Mouse (Mus musculus) stomach, postnatal 0 days (tissue): ENCODE results near the gene Apoa4. TPM values are rescaled to one million over a fixed set of nuclear protein-coding genes. Genes with fewer than 3 reads are reported as not detected.

Experiments used
- ATAC-seq: fragments of 200-750 bp; cut with Nextera tagmentation; 2 replicates; pipeline ENCODE4 v1.8.0; 2017; ENCODE audit not compliant: low FRiP score, low TSS enrichment
- DNase-seq: peaks from one replicate; pipeline ENCODE4 v3.0.0-alpha.2; 2016; ENCODE audit warnings: low spot score
- H3K27ac ChIP-seq: fragments of 300-500 bp; sonication (generic); replicated peaks from 2 replicates; pipeline ENCODE4 v1.5.1; 2014; ENCODE audit warnings: mild to moderate bottlenecking, control low read depth
- H3K27me3 ChIP-seq: fragments of 300-500 bp; sonication (generic); 2 replicates; pipeline ENCODE4 v1.6.1; 2014; ENCODE audit warnings: low read length; ENCODE audit not compliant: control insufficient read depth, insufficient read depth
- H3K36me3 ChIP-seq: fragments of 300-500 bp; sonication (generic); 2 replicates; pipeline ENCODE4 v1.6.1; 2014; ENCODE audit warnings: low read length, mixed read lengths; ENCODE audit not compliant: control insufficient read depth, insufficient read depth
- H3K4me1 ChIP-seq: fragments of 300-500 bp; sonication (generic); replicated peaks from 2 replicates; pipeline ENCODE4 v1.6.1; 2014; ENCODE audit warnings: antibody characterized with exemption; ENCODE audit not compliant: control insufficient read depth, insufficient read depth
- H3K4me2 ChIP-seq: fragments of 300-500 bp; sonication (generic); replicated peaks from 2 replicates; pipeline ENCODE4 v1.6.1; 2014; ENCODE audit warnings: low read depth, mild to moderate bottlenecking, control low read depth, moderate library complexity
- H3K4me3 ChIP-seq: fragments of 300-500 bp; sonication (generic); 2 replicates; pipeline ENCODE4 v1.5.1; 2014; ENCODE audit warnings: low read depth, low read length, control low read depth
- H3K9ac ChIP-seq: fragments of 300-500 bp; sonication (generic); 2 replicates; pipeline ENCODE4 v1.6.1; 2014; ENCODE audit warnings: mild to moderate bottlenecking, low read length, control low read depth, mixed read lengths
- H3K9me3 ChIP-seq: fragments of 300-500 bp; sonication (generic); 2 replicates; pipeline ENCODE4 v1.6.1; 2016; ENCODE audit warnings: low read length; ENCODE audit not compliant: control insufficient read depth
- CTCF ChIP-seq: IDR thresholded peaks from 2 replicates; pipeline ENCODE4 v1.5.1; 2016; ENCODE audit warnings: antibody characterized with exemption, low read depth, mild to moderate bottlenecking, moderate library complexity
- EP300 ChIP-seq: optimal IDR thresholded peaks from 2 replicates; pipeline ENCODE3; 2016; ENCODE audit warnings: antibody characterized with exemption
- WGBS: fragments of 180-500 bp; shearing (Covaris S2); extraction: QIAGEN DNeasy Blood & Tissue Kit; methylation state at CpG from one replicate; pipeline ENCODE4 v1.1.7; 2014; 5-methylcytosine and 5-hydroxymethylcytosine counted together
- polyA plus RNA-seq: library from polyadenylated mRNA; unstranded; fragments of >200 nt; fragmentation: Nextera tagmentation; extraction: Ambion mirVana; gene quantifications from 2 replicates; pipeline ENCODE4 v1.2.1, GENCODE M21; 2015

The Apoa4 gene
- polyA plus RNA-seq, 1 experiment from 2014 or later, result 20.3 TPM

DNA sequence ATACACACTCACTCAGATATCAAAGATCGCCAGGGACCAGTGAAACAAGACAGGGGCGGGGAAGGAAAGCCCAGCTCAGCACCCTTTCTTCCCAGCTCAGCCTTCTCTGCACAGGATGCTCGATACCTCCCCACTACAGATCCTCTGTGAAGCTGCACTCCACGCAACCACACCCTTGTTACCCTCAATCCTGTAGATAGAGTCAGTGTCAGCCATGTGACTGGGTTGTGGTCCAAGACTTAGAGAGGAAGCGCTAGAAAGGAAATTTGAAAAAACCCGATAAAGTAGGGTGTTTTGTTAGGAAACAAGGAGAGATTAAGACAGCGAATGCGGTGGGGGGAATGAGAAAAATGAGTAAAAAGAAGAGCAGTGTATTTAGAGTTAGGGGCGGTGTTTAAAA lies 31.6 kb downstream of the Apoa4 start:
- H3K4me2 ChIP-seq, result no peak overlapping the region
- H3K9me3 ChIP-seq, result no peaks in the 10 kb centered on the region
- WGBS, result 76% methylated on average over 9 of the region's 9 CpGs
- DNase-seq (no peak), ATAC-seq (no peak)
- H3K27me3 ChIP-seq, result no peaks in the 10 kb centered on the region
- peaks cover 6% of the 10 kb centered on the region for H3K36me3 ChIP-seq
- no peaks in the 10 kb centered on the region; the same call in 1 of the 2 replicates for H3K4me1 ChIP-seq
- no peak overlapping the region for H3K27ac ChIP-seq
- no peak overlapping the region for H3K9ac ChIP-seq
- TF ChIP-seq CTCF, result no peak
- TF ChIP-seq EP300, result no peak
- no peak overlapping the region for H3K4me3 ChIP-seq

DNA sequence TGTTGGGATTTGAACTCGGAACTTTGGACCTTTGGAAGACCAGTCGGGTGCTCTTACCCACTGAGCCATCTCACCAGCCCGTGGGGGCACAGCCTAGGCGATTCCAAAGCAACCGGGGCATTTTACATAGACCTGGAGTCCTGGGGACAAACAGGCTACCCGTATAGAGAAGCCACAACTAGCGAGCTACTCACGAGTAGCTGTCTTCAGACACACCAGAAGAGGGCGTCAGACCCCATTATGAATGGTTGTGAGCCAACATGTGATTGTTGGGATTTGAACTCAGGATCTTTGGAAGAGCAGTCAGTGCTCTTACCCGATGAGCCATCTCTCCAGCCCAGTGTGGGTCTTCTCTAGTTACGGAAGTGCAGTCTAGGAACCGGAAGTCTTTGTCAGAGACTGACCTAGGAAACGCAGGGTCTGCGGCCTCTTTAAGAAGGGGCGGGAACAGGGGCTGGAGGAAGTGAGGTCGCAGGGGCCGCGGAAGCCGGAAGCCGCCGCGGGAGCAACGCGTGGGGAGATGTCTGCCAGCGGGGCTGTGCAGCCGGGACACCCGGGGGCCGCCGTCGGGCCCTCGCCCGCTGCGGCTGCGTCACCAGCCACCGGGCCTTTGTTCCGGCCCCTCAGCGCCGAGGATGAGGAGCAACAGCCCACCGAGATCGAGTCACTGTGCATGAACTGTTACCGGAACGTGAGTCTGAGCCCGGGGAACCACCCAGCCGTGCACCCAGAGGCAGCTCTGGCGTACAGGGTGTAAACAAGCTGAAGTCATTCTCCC lies 32.4 kb downstream of the Apoa4 start, which contains the start of gene Zpr1:
Gene Zpr1, plus strand, starts transcription at position 388 of the 778 bp plus-strand sequence.
- DNase-seq, result peak; percentile 92
- TF ChIP-seq CTCF, result peak; percentile 62
- TF ChIP-seq EP300, result no peak
- Histone ChIP-seq H3K4me2 (peak within 1 kb of the TSS; percentile 77), H3K9me3 (no peaks in the 10 kb centered on the region), H3K4me3 (peak within 1 kb of the TSS; percentile 67), H3K9ac (peak within 1 kb of the TSS; percentile 76), H3K27ac (peak within 1 kb of the TSS; percentile 77), H3K36me3 (peaks cover 12% of the 10 kb centered on the region), H3K27me3 (no peaks in the 10 kb centered on the region), H3K4me1 (no peaks in the 10 kb centered on the region; the same call in 1 of the 2 replicates)
- peak; percentile 95 for ATAC-seq
- 5% methylated on average over 43 of the region's 45 CpGs for WGBS

DNA sequence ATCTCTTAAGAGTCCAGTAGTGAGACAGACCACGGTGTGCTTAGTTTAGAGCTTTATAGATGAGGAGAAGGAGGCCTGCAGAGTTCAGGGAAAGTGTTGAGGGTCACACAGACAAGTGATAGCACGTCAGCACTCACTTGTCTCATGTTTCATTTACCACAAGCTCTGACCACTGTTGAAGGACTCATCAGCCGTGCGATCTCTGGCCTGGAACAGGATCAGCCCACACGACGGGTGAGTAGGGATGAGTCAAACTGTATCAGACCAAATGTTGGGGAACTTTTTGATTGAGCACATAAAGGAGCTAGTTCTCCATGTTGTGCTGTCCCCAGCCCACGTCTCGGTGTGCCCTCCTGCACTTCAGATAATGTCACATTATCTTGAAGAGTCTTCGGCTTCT lies 34.0 kb downstream of the Apoa4 start:
- Histone ChIP-seq H3K9ac (no peak overlapping the region), H3K4me2 (no peak overlapping the region), H3K27ac (no peak overlapping the region), H3K27me3 (no peaks in the 10 kb centered on the region), H3K4me1 (no peaks in the 10 kb centered on the region; the same call in 1 of the 2 replicates), H3K4me3 (no peak overlapping the region), H3K9me3 (no peaks in the 10 kb centered on the region), H3K36me3 (peaks cover 16% of the 10 kb centered on the region)
- ATAC-seq (no peak), DNase-seq (no peak)
- no peak for TF ChIP-seq CTCF
- TF ChIP-seq EP300, result no peak
- WGBS, result 83% methylated on average over 9 of the region's 9 CpGs

DNA sequence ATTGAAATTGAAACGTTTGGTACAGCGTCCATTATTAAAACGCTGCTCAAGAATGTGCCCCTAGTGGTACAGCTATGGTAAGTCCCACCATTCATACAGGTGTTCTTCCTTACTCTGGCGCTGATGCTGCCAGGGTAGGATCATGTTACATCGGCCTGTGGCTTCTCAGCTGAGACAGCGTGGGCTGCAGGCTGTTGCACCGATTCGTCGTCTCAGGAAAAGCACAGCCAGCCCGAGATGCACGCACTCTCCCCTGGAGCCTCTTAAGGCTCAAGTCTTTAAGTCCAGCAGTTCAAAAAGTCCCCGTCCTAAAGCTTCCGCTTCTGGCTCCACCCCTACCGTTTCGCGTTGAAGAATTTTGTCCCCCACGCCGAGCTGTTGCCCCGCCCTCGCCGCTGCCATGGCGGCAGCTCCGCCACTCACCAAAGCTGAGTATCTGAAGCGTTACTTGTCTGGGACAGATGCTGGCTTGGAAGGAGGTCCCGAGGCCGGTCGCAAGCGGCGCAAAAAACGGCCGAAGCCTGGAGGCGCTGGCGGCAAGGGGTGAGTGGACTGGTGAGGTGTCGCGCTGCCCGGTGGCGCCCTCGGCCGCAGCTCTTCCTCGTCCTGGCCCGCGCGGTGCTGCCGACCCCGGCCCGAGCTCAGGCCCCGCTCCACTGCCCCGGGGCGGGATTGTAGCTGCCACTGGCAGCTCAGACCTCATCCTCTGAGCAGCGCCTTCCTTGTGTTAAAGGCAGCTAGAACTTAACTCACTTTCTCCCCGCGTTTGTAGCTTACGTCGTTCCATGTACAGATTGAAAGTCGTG lies 42.3 kb downstream of the Apoa4 start, which contains the start of gene Bud13:
Gene Bud13, plus strand, starts transcription at position 378 of the 806 bp plus-strand sequence.
- peak; percentile 93 for DNase-seq
- H3K9me3 ChIP-seq, result no peaks in the 10 kb centered on the region
- TF ChIP-seq CTCF (peak; percentile 77), EP300 (no peak)
- peak within 1 kb of the TSS; percentile 68 for H3K4me2 ChIP-seq
- H3K4me1 ChIP-seq, result peaks cover 3% of the 10 kb centered on the region; the same call in 1 of the 2 replicates
- H3K27ac ChIP-seq, result peak within 1 kb of the TSS; percentile 82
- peak; percentile 92 for ATAC-seq
- no peaks in the 10 kb centered on the region for H3K27me3 ChIP-seq
- WGBS, result under 1% methylated on average over 55 of the region's 55 CpGs
- H3K4me3 ChIP-seq, result peak within 1 kb of the TSS; percentile 96
- H3K9ac ChIP-seq, result peak within 1 kb of the TSS; percentile 91
- peaks cover 18% of the 10 kb centered on the region for H3K36me3 ChIP-seq

Other genes starting within 250 kb of the Apoa4 start
- 70.8 and 79.0 TPM in 2 replicates for gene Pafah1b2, start 228.0 kb upstream of the Apoa4 start, polyA plus RNA-seq
- gene Sik3, start 227.9 kb upstream of the Apoa4 start, polyA plus RNA-seq, result 6.6 and 6.8 TPM in 2 replicates
- gene Apoa1, start 12.1 kb upstream of the Apoa4 start, polyA plus RNA-seq, result 318 and 335 TPM in 2 replicates
- gene Apoc3, start 5.1 kb upstream of the Apoa4 start, polyA plus RNA-seq, result 0.58 and 1.2 TPM in 2 replicates
- gene Apoa5, start 27.9 kb downstream of the Apoa4 start, polyA plus RNA-seq, result 0.47 and 1.0 TPM in 2 replicates
- 30.8 and 32.6 TPM in 2 replicates for gene Zpr1, start 32.4 kb downstream of the Apoa4 start, polyA plus RNA-seq
- 7.6 and 8.8 TPM in 2 replicates for gene Bud13, start 42.3 kb downstream of the Apoa4 start, polyA plus RNA-seq
- gene 4931429L15Rik, start 79.3 kb downstream of the Apoa4 start, polyA plus RNA-seq, result not detected in 2 replicates